Mouse (Mus musculus) hindlimb bud, embryonic 11.5 days (tissue): ENCODE measurements around the gene Rfx5.
"Not testable (repeated sequence)": the region's sequence is repeated elsewhere in the genome, so short reads cannot be mapped to it uniquely, and the experiment has no call there.

Experiments used
- DNase-seq: peaks from one replicate; pipeline ENCODE4 v3.0.0-alpha.2; 2012; ENCODE audit warnings: low read depth, low spot score; ENCODE audit errors: extremely low spot score

Rfx5 gene

GRCm38 (mm10) chr3:94935332-94935731 lies 18.5 kb upstream of the Rfx5 start:
- DNase-seq: not testable (repeated sequence)

- not testable (repeated sequence) for DNase-seq
These were observed 17.7 kb upstream of the Rfx5 start for GRCm38 (mm10) chr3:94936147-94936546.

- DNase-seq: not testable (repeated sequence)
These were observed 16.7 kb upstream of the Rfx5 start for GRCm38 (mm10) chr3:94937194-94937593.

- not testable (repeated sequence) for DNase-seq
These were observed 13.8 kb upstream of the Rfx5 start for GRCm38 (mm10) chr3:94940033-94940432.

GRCm38 (mm10) chr3:94942211-94942967 lies 11.5 kb upstream of the Rfx5 start:
- not testable (repeated sequence) for DNase-seq

GRCm38 (mm10) chr3:94943706-94944105 lies 10.2 kb upstream of the Rfx5 start:
- not testable (repeated sequence) for DNase-seq

- DNase-seq: no peak
These were observed 5.7 kb upstream of the Rfx5 start for GRCm38 (mm10) chr3:94948066-94948614.

GRCm38 (mm10) chr3:94949645-94950044 lies 4.2 kb upstream of the Rfx5 start:
- DNase-seq: no peak

- no peak for DNase-seq
These were observed 1.1 kb upstream of the Rfx5 start for GRCm38 (mm10) chr3:94952806-94953205.

- DNase-seq: no peak
These were observed 501 bp upstream of the Rfx5 start for GRCm38 (mm10) chr3:94953384-94953763.

GRCm38 (mm10) chr3:94958295-94958694 lies 4.4 kb downstream of the Rfx5 start:
- no peak for DNase-seq

GRCm38 (mm10) chr3:94959871-94960270 lies 6.0 kb downstream of the Rfx5 start:
- DNase-seq: no peak

- no peak for DNase-seq
These were observed 6.4 kb downstream of the Rfx5 start for GRCm38 (mm10) chr3:94960322-94960721.

- DNase-seq: no peak
These were observed 11.1 kb downstream of the Rfx5 start for GRCm38 (mm10) chr3:94964989-94965388.

GRCm38 (mm10) chr3:94965878-94966277 lies 12.0 kb downstream of the Rfx5 start:
- DNase-seq: no peak

- no peak for DNase-seq
These were observed 18.7 kb downstream of the Rfx5 start for GRCm38 (mm10) chr3:94972552-94972951.

- DNase-seq: no peak
These were observed 19.7 kb downstream of the Rfx5 start for GRCm38 (mm10) chr3:94973620-94974019.

GRCm38 (mm10) chr3:94974026-94974527 lies 20.2 kb downstream of the Rfx5 start:
- DNase-seq: no peak

GRCm38 (mm10) chr3:94974528-94975422 lies 20.9 kb downstream of the Rfx5 start, which contains the start of gene Pi4kb:
Pi4kb (plus strand) TSS chr3:94974731.
- DNase-seq: peak; percentile 89

GRCm38 (mm10) chr3:94984312-94984711 lies 30.4 kb downstream of the Rfx5 start:
- no peak for DNase-seq

- no peak for DNase-seq
These were observed 31.6 kb downstream of the Rfx5 start for GRCm38 (mm10) chr3:94985513-94985912.
